In the genomic region with DNA sequence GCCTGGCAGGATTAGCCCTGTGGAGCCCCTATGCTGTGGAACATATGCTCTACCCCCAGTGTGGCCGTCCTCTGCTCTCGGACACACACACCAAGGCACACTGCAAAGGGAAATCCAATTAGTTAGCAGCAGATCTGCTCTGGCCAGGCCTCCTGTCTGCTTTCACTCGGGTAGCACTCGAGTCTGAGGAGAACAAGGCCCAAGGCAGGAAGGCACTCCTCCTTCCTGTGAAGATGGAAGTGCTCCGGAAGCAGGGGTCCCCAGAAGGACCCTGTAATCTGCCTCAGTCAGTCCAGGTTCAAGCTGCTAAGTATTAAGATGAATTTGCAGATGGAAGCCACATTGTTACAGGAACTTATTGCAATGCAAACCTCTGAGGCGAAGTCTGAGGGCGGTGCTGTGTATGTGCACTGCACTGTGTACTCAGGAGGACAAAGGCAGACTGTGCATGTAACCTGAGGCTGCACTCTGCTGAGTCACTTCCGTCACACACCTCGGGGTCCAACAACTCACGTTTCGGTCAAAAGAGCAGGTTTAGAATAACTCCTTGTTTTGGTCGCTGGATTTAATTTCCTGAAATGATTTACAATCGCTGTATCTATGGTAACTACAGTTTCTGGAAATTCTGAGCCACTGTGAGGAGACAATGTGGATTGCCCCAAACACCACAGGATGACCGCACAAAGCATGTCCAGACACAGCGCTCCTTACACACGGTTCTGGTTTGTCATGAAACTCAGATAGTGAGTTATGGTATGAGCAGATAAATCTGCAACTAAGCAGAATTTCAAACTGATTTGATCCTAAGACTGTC, we compare ENCODE assay signal across 8 mouse cellular contexts. TPM values are rescaled to one million over a fixed set of nuclear protein-coding genes. Genes with fewer than 3 reads are reported as not detected.
DNase-seq lines count a peak whose midpoint lies in the region; ATAC-seq lines count a peak whose summit lies in the region.

No protein-coding gene starts in this region.

- H3K4me1 ChIP-seq in hindbrain, embryonic 10.5 days (replicated peaks): peaks cover 48% of the 10 kb centered on the region
- H3K4me1 ChIP-seq in limb, embryonic 13.5 days: peaks cover 61% of the 10 kb centered on the region
- peaks cover 14% of the 10 kb centered on the region for H3K4me1 ChIP-seq in neural tube, embryonic 11.5 days (ENCODE audit: control insufficient read depth, insufficient read depth, low read length)

- no peaks in the 10 kb centered on the region for H3K36me3 ChIP-seq in hindbrain, embryonic 10.5 days
- H3K36me3 ChIP-seq in limb, embryonic 13.5 days: no peaks in the 10 kb centered on the region
- no peaks in the 10 kb centered on the region for H3K36me3 ChIP-seq in neural tube, embryonic 11.5 days (ENCODE audit: control insufficient read depth, insufficient read depth, low read length)

- H3K9ac ChIP-seq in limb, embryonic 13.5 days: peak overlapping the region; percentile 58; the same call in 1 of the 2 replicates
- peak overlapping the region; percentile 3; the same call in 1 of the 2 replicates for H3K9ac ChIP-seq in neural tube, embryonic 11.5 days (ENCODE audit: low read length)

- no peaks in the 10 kb centered on the region for H3K27me3 ChIP-seq in hindbrain, embryonic 10.5 days (ENCODE audit: insufficient read depth, poor library complexity, severe bottlenecking)
- H3K27me3 ChIP-seq in limb, embryonic 13.5 days: no peaks in the 10 kb centered on the region
- no peaks in the 10 kb centered on the region for H3K27me3 ChIP-seq in neural tube, embryonic 11.5 days (ENCODE audit: control insufficient read depth, insufficient read depth, low read length)

- peak; percentile 89 for ATAC-seq in limb, embryonic 13.5 days (ENCODE audit: low FRiP score, low read depth)
- no peak for ATAC-seq in neural tube, embryonic 11.5 days (ENCODE audit: insufficient read depth, low FRiP score, low TSS enrichment)

- intact Hi-C loops in left cerebral cortex, postnatal 4 days (cut with DNase I): no loop called here

- H3K27ac ChIP-seq in hindbrain, embryonic 10.5 days: peak overlapping the region; percentile 86
- peak overlapping the region; percentile 97 for H3K27ac ChIP-seq in limb, embryonic 13.5 days
- peak overlapping the region; percentile 50 for H3K27ac ChIP-seq in neural tube, embryonic 11.5 days (ENCODE audit: low read depth, low read length)

- DNase-seq in CD4-positive, CD25-positive, alpha-beta regulatory T cell, adult 2 months (ENCODE audit: low read depth, low spot score): peak; percentile 52
- DNase-seq in T-cell, adult 2 months (ENCODE audit: low spot score): peak; percentile 39
- peak; percentile 52 for DNase-seq in hindbrain, embryonic 10.5 days (ENCODE audit: low spot score)
- peak; percentile 45 for DNase-seq in neural tube, embryonic 11.5 days (ENCODE audit: low spot score)
- no peak for DNase-seq in left cerebral cortex, postnatal 4 days
- no peak for DNase-seq in frontal cortex, postnatal 10 days (ENCODE audit: low spot score in 2 of 2)
- no peak for DNase-seq in left cerebral cortex, adult 8-10 months (ENCODE audit: low spot score in 2 of 2)

- H3K4me3 ChIP-seq in hindbrain, embryonic 10.5 days: peak overlapping the region; percentile 21; the same call in 1 of the 2 replicates
- peak overlapping the region; percentile 21; the same call in 1 of the 2 replicates for H3K4me3 ChIP-seq in limb, embryonic 13.5 days
- no peak overlapping the region for H3K4me3 ChIP-seq in neural tube, embryonic 11.5 days (ENCODE audit: low read depth, low read length)

- WGBS in hindbrain, embryonic 10.5 days: 65% methylated on average over 16 of the region's 16 CpGs
- WGBS in limb, embryonic 13.5 days: 5% methylated on average over 16 of the region's 16 CpGs
- WGBS in neural tube, embryonic 11.5 days: 51% methylated on average over 16 of the region's 16 CpGs

- peak overlapping the region; percentile 55 for H3K4me2 ChIP-seq in limb, embryonic 13.5 days (replicated peaks)
- no peak overlapping the region for H3K4me2 ChIP-seq in neural tube, embryonic 11.5 days (ENCODE audit: low read depth)

- no peaks in the 10 kb centered on the region for H3K9me3 ChIP-seq in hindbrain, embryonic 10.5 days
- no peaks in the 10 kb centered on the region for H3K9me3 ChIP-seq in limb, embryonic 13.5 days
- H3K9me3 ChIP-seq in neural tube, embryonic 11.5 days (ENCODE audit: control insufficient read depth, low read length): no peaks in the 10 kb centered on the region

RNA-seq across cellular contexts. Expression of gene D17Wsu92e, which starts 20.5 kb away (rescaled TPM):
- polyA plus RNA-seq in hindbrain, embryonic 10.5 days (2016; fragmentation: Nextera tagmentation; extraction: Ambion mirVana): 10.7 and 13.0 TPM in 2 replicates
- 18.1 and 18.2 TPM in 2 replicates for polyA plus RNA-seq in limb, embryonic 13.5 days (2015; fragmentation: Nextera tagmentation; extraction: Ambion mirVana)
- polyA plus RNA-seq in neural tube, embryonic 11.5 days (2014; fragmentation: Nextera tagmentation; extraction: Ambion mirVana): 12.6 and 14.1 TPM in 2 replicates
- 10 to 100 TPM; 90.2 to 90.3 TPM for total RNA-seq in left cerebral cortex, postnatal 4 days (2021)
- total RNA-seq in left cerebral cortex, adult 8-10 months (2022): 100 to 1,000 TPM; 203 to 227 (median 213) TPM

RNA-seq across cellular contexts. Expression of gene Snrpc, which starts 38.0 kb away (rescaled TPM):
- polyA plus RNA-seq in hindbrain, embryonic 10.5 days (2016; fragmentation: Nextera tagmentation; extraction: Ambion mirVana): 419 and 433 TPM in 2 replicates
- polyA plus RNA-seq in limb, embryonic 13.5 days (2015; fragmentation: Nextera tagmentation; extraction: Ambion mirVana): 355 and 358 TPM in 2 replicates
- 350 and 368 TPM in 2 replicates for polyA plus RNA-seq in neural tube, embryonic 11.5 days (2014; fragmentation: Nextera tagmentation; extraction: Ambion mirVana)
- 100 to 1,000 TPM in 1 of 2 experiments, 10 to 100 TPM in 1; 97.7 to 108 TPM for total RNA-seq in left cerebral cortex, postnatal 4 days (2021)
- total RNA-seq in left cerebral cortex, adult 8-10 months (2022): 10 to 100 TPM; 41.8 to 48.9 (median 42.4) TPM

RNA-seq across cellular contexts. Expression of gene Uhrf1bp1, which starts 56.3 kb away (rescaled TPM):
- 6.9 and 7.7 TPM in 2 replicates for polyA plus RNA-seq in hindbrain, embryonic 10.5 days (2016; fragmentation: Nextera tagmentation; extraction: Ambion mirVana)
- 6.7 and 7.5 TPM in 2 replicates for polyA plus RNA-seq in limb, embryonic 13.5 days (2015; fragmentation: Nextera tagmentation; extraction: Ambion mirVana)
- polyA plus RNA-seq in neural tube, embryonic 11.5 days (2014; fragmentation: Nextera tagmentation; extraction: Ambion mirVana): 7.6 and 7.8 TPM in 2 replicates
- 10 to 100 TPM; 25.6 to 29.4 TPM for total RNA-seq in left cerebral cortex, postnatal 4 days (2021)
- 10 to 100 TPM; 18.9 to 23.6 (median 21.8) TPM for total RNA-seq in left cerebral cortex, adult 8-10 months (2022)

Comparison
In these comparisons a context has a peak if more than half of its experiments do, and no peak if none do; other contexts are left out.
1. DNase-seq: peak in CD4-positive, CD25-positive, alpha-beta regulatory T cell, adult 2 months (single experiment), T-cell, adult 2 months (single experiment), hindbrain, embryonic 10.5 days (single experiment) and neural tube, embryonic 11.5 days (single experiment); none in left cerebral cortex, postnatal 4 days (single experiment), frontal cortex, postnatal 10 days (0 of 2) and left cerebral cortex, adult 8-10 months (0 of 2).
2. Peak in every context shown above with its lines, with median percentiles within 50 percentile points of each other: H3K27ac ChIP-seq.